Mouse (Mus musculus) erythroblast, embryonic 14.5 days (primary cell): ENCODE results near the gene Qars. TPM values are rescaled to one million over a fixed set of nuclear protein-coding genes. Genes with fewer than 3 reads are reported as not detected.

Experiments
- H3K27me3 ChIP-seq: 2 replicates; pipeline ENCODE4 v1.6.1; 2012; ENCODE audit warnings: inconsistent platforms; ENCODE audit not compliant: control insufficient read depth
- H3K36me3 ChIP-seq: 2 replicates; pipeline ENCODE4 v1.6.1; 2012; ENCODE audit warnings: mild to moderate bottlenecking, inconsistent platforms; ENCODE audit not compliant: control insufficient read depth
- H3K4me1 ChIP-seq: 2 replicates; pipeline ENCODE4 v1.6.1; 2012; ENCODE audit warnings: inconsistent platforms; ENCODE audit not compliant: control insufficient read depth
- H3K4me3 ChIP-seq: replicated peaks from 2 replicates; pipeline ENCODE3; 2012; ENCODE audit warnings: moderate library complexity, mild to moderate bottlenecking, inconsistent platforms
- H3K9me3 ChIP-seq: 2 replicates; pipeline ENCODE4 v1.6.1; 2012; ENCODE audit warnings: low read length, inconsistent platforms, mixed read lengths; ENCODE audit not compliant: control insufficient read depth
- GATA1 ChIP-seq: IDR thresholded peaks from 2 replicates; pipeline ENCODE4 v1.6.1; 2012; ENCODE audit warnings: low read length, inconsistent platforms, mixed read lengths
- TAL1 ChIP-seq: IDR thresholded peaks from 3 replicates; pipeline ENCODE4 v1.6.1; 2012; ENCODE audit warnings: low read length, inconsistent platforms, mixed read lengths
- polyA plus RNA-seq: library from polyadenylated mRNA; stranded (reverse); fragments of >175 nt; gene quantifications from 2 replicates; pipeline ENCODE4 v1.2.3, GENCODE M21; 2012

Qars gene
- polyA plus RNA-seq, 1 experiment = 5.9 TPM

DNA sequence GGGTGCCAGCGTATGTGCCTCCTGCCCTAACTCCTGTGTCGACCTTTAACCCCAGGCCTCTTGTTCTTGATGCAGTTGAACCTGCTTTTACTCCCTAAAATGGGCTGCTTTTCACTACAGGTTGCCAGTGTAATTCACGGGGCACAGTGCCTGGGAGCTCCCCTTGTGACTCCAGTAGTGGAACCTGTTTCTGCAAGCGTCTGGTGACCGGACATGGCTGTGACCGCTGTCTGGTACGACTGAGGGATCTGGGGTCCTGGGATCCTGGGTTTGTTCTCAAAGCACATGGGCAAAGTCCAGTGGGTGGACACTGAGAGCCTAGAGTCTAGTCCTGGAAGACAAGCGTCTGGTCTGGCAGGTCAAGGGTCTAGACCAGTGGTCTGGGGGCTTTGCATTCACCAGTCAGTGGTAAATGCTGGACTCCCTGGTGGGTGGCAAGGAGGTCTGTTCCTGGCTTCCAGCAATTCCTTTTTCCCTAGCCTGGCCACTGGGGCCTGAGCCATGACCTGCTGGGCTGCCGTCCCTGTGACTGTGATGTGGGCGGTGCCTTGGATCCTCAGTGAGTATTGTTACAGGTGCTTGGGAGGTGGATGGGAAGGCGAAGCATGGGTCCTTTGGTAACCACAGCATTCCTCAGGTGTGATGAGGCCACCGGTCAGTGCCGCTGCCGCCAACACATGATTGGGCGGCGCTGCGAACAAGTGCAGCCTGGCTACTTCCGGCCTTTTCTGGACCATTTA, 24.3 kb upstream of the Qars start:
- Histone ChIP-seq H3K4me1 (peaks cover 17% of the 10 kb centered on the region), H3K27me3 (peaks cover 18% of the 10 kb centered on the region), H3K4me3 (no peak overlapping the region), H3K9me3 (no peaks in the 10 kb centered on the region), H3K36me3 (peaks cover 19% of the 10 kb centered on the region)
- TF ChIP-seq TAL1 (no peak), GATA1 (no peak)

DNA sequence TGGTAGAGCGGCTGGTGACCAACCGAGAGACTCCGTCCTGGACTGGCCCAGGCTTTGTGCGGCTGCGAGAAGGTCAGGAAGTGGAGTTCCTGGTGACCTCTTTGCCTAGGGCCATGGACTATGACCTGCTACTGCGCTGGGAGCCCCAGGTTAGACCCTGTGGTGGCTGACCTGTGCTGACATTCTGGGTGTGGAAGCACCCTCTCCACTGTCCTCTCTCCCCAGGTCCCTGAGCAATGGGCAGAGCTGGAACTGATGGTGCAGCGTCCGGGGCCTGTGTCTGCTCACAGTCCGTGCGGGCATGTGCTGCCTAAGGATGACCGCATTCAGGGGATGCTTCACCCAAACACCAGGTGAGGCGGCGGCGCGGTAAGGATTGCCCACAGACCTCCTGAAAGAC, 23.5 kb upstream of the Qars start:
- Histone ChIP-seq H3K36me3 (peaks cover 24% of the 10 kb centered on the region), H3K27me3 (peaks cover 11% of the 10 kb centered on the region), H3K4me1 (peaks cover 12% of the 10 kb centered on the region), H3K4me3 (no peak overlapping the region), H3K9me3 (no peaks in the 10 kb centered on the region)
- TF ChIP-seq TAL1 = no peak
- no peak for TF ChIP-seq GATA1

DNA sequence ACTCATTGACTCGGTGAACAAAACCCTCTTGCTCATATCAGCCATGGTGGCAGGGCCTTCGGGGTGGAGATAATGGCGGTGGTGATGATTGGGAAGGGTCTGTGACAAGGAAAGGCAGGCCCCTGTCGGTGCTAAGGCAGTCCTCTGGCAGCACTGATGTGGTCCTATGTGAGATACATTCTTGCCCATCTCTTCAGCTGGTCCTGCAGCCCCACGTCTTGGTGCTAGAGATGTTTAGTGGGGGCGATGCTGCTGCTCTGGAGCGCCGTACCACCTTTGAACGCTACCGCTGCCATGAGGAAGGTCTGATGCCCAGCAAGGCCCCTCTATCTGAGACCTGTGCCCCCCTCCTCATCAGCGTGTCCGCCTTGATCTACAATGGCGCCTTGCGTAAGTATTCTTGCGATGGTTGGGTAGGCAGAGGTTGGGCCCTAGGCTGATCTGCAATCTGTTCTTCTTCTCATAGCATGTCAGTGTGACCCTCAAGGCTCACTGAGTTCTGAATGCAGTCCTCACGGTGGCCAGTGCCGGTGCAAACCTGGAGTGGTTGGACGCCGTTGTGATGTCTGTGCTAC, 22.1 kb upstream of the Qars start:
- H3K27me3 ChIP-seq = no peaks in the 10 kb centered on the region; the same call in 1 of the 2 replicates
- no peaks in the 10 kb centered on the region for H3K9me3 ChIP-seq
- no peak for TF ChIP-seq GATA1
- TF ChIP-seq TAL1 = no peak

DNA sequence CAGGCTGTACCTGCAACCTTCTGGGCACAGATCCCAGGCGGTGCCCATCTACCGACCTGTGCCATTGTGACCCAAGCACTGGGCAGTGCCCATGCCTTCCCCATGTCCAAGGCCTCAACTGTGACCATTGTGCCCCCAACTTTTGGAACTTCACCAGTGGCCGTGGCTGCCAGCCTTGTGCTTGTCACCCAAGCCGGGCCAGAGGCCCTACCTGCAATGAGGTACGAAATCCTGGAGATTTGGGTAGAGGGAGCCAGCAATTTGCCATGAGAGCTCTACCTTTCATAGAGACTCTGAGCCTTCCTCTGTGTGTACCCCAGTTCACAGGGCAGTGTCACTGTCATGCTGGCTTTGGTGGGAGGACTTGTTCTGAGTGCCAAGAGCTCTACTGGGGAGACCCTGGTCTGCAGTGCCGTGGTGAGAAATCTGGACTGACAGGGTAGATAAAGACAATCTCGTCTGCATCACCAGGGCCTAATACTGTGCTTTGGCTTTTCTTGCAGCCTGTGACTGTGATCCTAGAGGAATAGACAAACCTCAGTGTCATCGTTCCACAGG, 20.5 kb upstream of the Qars start:
- Histone ChIP-seq H3K27me3 (no peaks in the 10 kb centered on the region; the same call in 1 of the 2 replicates), H3K36me3 (peaks cover 25% of the 10 kb centered on the region), H3K4me1 (peaks cover 17% of the 10 kb centered on the region), H3K4me3 (no peak overlapping the region), H3K9me3 (no peaks in the 10 kb centered on the region)
- TF ChIP-seq TAL1 = no peak
- no peak for TF ChIP-seq GATA1

More for the DNA sequence above, 22.1 kb upstream of the Qars start:
- Histone ChIP-seq H3K4me3 (no peak overlapping the region), H3K36me3 (peaks cover 24% of the 10 kb centered on the region), H3K4me1 (peaks cover 9% of the 10 kb centered on the region)

DNA sequence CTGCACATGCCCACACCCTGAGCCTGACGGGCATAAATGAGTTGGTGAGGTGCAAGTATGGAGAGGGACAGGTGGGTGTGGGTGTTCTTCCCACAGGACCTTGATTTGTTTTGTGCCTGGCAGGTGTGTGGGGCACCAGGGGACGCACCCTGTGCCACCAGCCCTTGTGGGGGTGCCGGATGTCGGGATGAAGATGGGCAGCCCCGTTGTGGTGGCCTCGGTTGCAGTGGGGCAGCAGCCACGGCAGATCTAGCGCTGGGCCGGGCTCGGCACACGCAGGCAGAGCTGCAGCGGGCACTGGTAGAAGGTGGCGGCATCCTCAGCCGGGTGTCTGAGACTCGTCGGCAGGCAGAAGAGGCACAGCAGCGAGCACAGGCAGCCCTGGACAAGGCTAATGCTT, 19.1 kb upstream of the Qars start:
- H3K4me1 ChIP-seq = peaks cover 27% of the 10 kb centered on the region
- TF ChIP-seq GATA1 = no peak
- no peak for TF ChIP-seq TAL1
- H3K27me3 ChIP-seq = no peaks in the 10 kb centered on the region; the same call in 1 of the 2 replicates
- peaks cover 37% of the 10 kb centered on the region for H3K36me3 ChIP-seq
- no peak overlapping the region for H3K4me3 ChIP-seq
- H3K9me3 ChIP-seq = no peaks in the 10 kb centered on the region

DNA sequence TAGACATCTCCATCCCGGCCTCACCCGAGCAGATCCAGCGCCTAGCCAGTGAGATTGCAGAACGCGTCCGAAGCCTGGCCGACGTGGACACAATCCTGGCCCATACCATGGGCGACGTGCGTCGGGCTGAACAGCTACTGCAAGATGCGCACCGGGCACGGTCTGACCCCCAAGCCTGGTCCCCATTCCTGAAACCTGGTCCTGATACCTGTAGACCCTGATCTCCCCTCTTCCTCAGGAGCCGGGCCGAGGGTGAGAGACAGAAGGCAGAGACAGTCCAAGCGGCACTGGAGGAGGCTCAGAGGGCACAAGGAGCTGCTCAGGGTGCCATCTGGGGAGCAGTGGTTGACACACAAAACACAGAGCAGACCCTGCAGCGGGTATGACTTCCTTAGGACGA, 18.3 kb upstream of the Qars start:
- no peak overlapping the region for H3K4me3 ChIP-seq
- no peaks in the 10 kb centered on the region for H3K9me3 ChIP-seq
- H3K36me3 ChIP-seq = peaks cover 41% of the 10 kb centered on the region
- H3K27me3 ChIP-seq = no peaks in the 10 kb centered on the region
- TF ChIP-seq GATA1 (no peak), TAL1 (no peak)
- H3K4me1 ChIP-seq = peaks cover 27% of the 10 kb centered on the region

DNA sequence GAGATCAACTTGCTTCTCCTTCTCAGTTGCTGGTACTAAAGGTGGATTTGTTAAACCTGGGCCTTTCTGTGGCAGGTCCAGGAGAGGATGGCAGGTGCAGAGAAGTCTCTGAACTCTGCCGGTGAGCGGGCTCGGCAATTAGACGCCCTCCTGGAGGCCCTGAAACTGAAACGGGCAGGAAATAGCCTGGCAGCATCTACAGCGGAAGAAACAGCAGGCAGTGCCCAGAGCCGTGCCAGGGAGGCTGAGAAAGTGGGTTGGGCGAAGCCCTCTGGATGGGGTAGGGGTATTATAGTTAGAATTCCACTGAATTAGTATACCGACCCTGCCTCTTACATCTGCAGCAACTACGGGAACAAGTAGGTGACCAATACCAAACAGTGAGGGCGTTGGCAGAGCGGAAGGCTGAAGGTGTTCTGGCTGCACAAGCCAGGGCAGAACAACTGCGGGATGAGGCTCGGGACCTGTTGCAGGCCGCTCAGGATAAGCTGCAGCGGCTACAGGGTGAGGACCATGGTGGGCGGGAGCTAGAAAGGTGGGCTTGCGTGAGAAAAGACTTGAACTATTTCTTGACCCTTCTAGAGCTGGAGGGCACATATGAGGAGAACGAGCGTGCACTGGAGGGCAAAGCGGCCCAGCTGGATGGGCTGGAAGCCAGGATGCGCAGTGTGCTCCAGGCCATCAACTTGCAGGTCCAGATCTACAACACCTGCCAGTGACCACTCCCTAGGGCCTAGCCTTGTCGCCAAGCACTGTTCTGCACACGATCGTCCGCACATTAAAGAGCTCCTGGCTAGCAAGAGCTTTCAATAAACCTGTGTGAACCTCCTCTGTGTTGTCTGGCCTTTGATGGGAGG, 17.6 kb upstream of the Qars start:
- Histone ChIP-seq H3K9me3 (no peaks in the 10 kb centered on the region), H3K4me3 (peak overlapping the region; percentile 90), H3K36me3 (peaks cover 49% of the 10 kb centered on the region), H3K4me1 (peaks cover 27% of the 10 kb centered on the region), H3K27me3 (no peaks in the 10 kb centered on the region)
- TF ChIP-seq TAL1 (no peak), GATA1 (no peak)

DNA sequence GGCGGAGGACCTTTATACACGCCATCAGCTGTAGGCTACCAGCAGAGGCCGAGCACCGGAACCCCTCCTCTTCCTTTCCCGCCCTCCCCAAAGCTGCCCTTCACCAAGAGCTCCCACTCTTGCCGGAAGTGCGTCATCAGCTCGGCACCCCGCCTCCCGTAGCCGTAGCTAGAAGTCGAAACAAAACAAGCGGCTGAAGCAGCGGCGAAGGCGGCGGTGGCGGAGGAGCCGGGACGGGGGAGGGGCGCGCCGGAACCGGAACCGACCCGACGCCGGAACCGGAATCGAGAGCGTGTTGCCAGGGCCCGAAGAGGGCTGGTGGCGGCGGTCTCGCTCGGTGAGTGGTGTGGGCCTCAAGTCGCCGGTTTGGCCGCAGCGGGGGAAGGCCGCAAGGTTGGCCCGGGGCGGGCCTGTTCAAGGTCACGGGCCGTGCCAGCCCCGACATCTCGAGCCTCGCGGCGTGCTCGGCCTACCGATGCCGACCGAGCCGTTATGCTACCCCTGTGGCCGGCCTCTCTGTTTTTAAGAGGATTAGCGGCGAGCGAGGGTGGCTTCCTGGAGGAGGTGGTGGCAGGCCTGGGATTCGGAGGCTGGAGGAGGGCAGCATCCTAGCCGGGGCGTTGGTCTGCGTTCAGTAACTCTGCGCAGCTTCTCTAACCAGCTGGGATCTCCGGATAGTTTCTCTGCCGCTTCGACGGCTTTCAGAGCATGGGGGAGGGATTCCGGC, 16.8 kb upstream of the Qars start, which contains the start of gene Usp19:
TSS of gene Usp19 (plus strand) at position 44 of the 727 bp plus-strand sequence.
- TF ChIP-seq GATA1 = no peak
- no peak for TF ChIP-seq TAL1
- Histone ChIP-seq H3K9me3 (no peaks in the 10 kb centered on the region), H3K27me3 (no peaks in the 10 kb centered on the region), H3K36me3 (peaks cover 52% of the 10 kb centered on the region), H3K4me3 (peak within 1 kb of the TSS; percentile 90), H3K4me1 (peaks cover 27% of the 10 kb centered on the region)
